In the genomic region with DNA sequence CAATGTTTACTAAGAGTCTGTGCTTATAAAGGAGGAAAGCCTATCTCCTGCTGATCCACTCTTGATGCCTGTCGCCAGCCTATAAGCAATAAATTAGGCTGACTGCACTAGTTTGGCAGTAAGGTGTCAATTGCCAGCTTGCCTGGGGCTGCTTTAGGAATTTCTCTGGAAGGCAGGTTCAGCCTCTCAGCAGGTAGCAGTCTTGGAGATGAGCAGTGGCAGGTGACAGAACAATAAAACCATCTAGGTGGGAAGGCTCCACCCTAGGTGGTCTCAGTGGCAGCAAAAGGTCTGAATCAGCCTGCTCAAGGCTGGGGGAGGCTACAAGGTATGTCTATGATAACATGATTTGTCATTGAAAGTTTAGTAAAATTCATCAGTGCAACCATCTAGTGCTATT, we compare ENCODE assay signal across 20 mouse cellular contexts. TPM values are rescaled to one million over a fixed set of nuclear protein-coding genes. Genes with fewer than 3 reads are reported as not detected.
DNase-seq lines count a peak whose midpoint lies in the region; ATAC-seq and TF ChIP-seq lines count a peak whose summit lies in the region.
"Had no signal": no experiment of that assay in that cellular context is flagged by ENCODE, and none has a peak within 500 bp of the region (broad histone marks: within the 10 kb centered on the region; RNA-seq: fewer than 3 reads in every experiment).

No protein-coding gene starts in this region.

- H3K4me2 ChIP-seq in liver, postnatal 0 days (ENCODE audit: low read depth, low read length): no peak overlapping the region
- H3K4me2 ChIP-seq: embryonic facial prominence, embryonic 13.5 days; forebrain, embryonic 12.5 days; heart, embryonic 13.5 days had no signal

- in situ Hi-C loops in ES-E14 (cut with MboI; ENCODE audit: low sequenced_read_pairs in 2 of 2, unreplicated experiment in 2 of 2): loop anchor here in 1 of 2 experiments (25.0 kb wide), 1 partner anchor 430 kb away; no protein-coding TSS in a partner anchor

- H3K27ac ChIP-seq in ES-Bruce4 (ENCODE audit: insufficient read depth, low read length) (peak overlapping the region; percentile 53), ES-E14 (ENCODE audit: insufficient read depth, low read depth, low read length, poor library complexity, severe bottlenecking) (peak overlapping the region; percentile 49; the same call in 1 of the 2 replicates)
- no peak overlapping the region for H3K27ac ChIP-seq in liver, postnatal 0 days (ENCODE audit: low read depth)
- no peak overlapping the region for H3K27ac ChIP-seq in kidney, adult 2 months (ENCODE audit: insufficient read depth, low read depth, low read length)
- H3K27ac ChIP-seq: embryonic facial prominence, embryonic 13.5 days; forebrain, embryonic 12.5 days; heart, embryonic 13.5 days had no signal

- DNase-seq in cerebellum, adult 9-10 months: peak; percentile 42
- DNase-seq in cerebellum, adult 11 months: no peak
- peak; percentile 80 for DNase-seq in ES-E14 (ENCODE audit: low read depth, low spot score)
- DNase-seq in brain, adult 2 months (ENCODE audit: low read depth, low spot score): peak; percentile 28
- no peak for DNase-seq in liver, postnatal 0 days
- DNase-seq in layer of hippocampus, postnatal 14 days (ENCODE audit: low spot score in 2 of 2): no peak
- no peak for DNase-seq in kidney, adult 2 months
- DNase-seq: adrenal gland, adult 8-10 months; adrenal gland, postnatal 36 days; gastrocnemius, postnatal 10 days; heart, postnatal 36 days had no signal

- H3K36me3 ChIP-seq in ES-Bruce4 (ENCODE audit: control insufficient read depth, insufficient read depth, low read length, poor library complexity, severe bottlenecking): no peaks in the 10 kb centered on the region
- no peaks in the 10 kb centered on the region for H3K36me3 ChIP-seq in ES-E14 (ENCODE audit: control insufficient read depth, insufficient read depth, low read length, poor library complexity, severe bottlenecking)
- no peaks in the 10 kb centered on the region for H3K36me3 ChIP-seq in liver, postnatal 0 days (replicated peaks; ENCODE audit: insufficient read depth, low read length)
- H3K36me3 ChIP-seq in kidney, adult 2 months (ENCODE audit: control insufficient read depth, insufficient read depth, low read length): no peaks in the 10 kb centered on the region

- H3K9me3 ChIP-seq in ES-Bruce4 (replicated peaks; ENCODE audit: control insufficient read depth, insufficient read depth, low read length, poor library complexity, severe bottlenecking) (no peaks in the 10 kb centered on the region), ES-E14 (ENCODE audit: control insufficient read depth, insufficient read depth, low read depth, low read length) (no peaks in the 10 kb centered on the region)
- H3K9me3 ChIP-seq in liver, postnatal 0 days (ENCODE audit: low read length): no peaks in the 10 kb centered on the region
- H3K9me3 ChIP-seq: embryonic facial prominence, embryonic 13.5 days; forebrain, embryonic 12.5 days; heart, embryonic 13.5 days had no signal

- H3K27me3 ChIP-seq in ES-Bruce4 (ENCODE audit: control insufficient read depth, insufficient read depth, low read length, poor library complexity, severe bottlenecking): no peaks in the 10 kb centered on the region
- H3K27me3 ChIP-seq in liver, postnatal 0 days (ENCODE audit: insufficient read depth, low read length): no peaks in the 10 kb centered on the region
- H3K27me3 ChIP-seq in kidney, adult 2 months (replicated peaks; ENCODE audit: control insufficient read depth, insufficient read depth, low read length): no peaks in the 10 kb centered on the region
- H3K27me3 ChIP-seq: CH12.LX; embryonic facial prominence, embryonic 13.5 days; forebrain, embryonic 12.5 days; heart, embryonic 13.5 days had no signal

- TF ChIP-seq EP300 in ES-Bruce4 (IDR thresholded peaks at IDR 0.05; ENCODE audit: insufficient read depth, low read depth, low read length): peak; percentile 92
- no peak for TF ChIP-seq EP300 in liver, postnatal 0 days (IDR thresholded peaks at IDR 0.05; ENCODE audit: low read depth)

- TF ChIP-seq POLR2A in ES-Bruce4 (IDR thresholded peaks at IDR 0.05; ENCODE audit: insufficient read depth, low read length): no peak
- no peak for TF ChIP-seq POLR2A in kidney, adult 2 months (IDR thresholded peaks at IDR 0.05; ENCODE audit: low read depth, low read length)

- H3K9ac ChIP-seq in ES-Bruce4 (ENCODE audit: low read depth, poor library complexity, severe bottlenecking): no peak overlapping the region
- no peak overlapping the region for H3K9ac ChIP-seq in ES-E14 (ENCODE audit: insufficient read depth, low read depth, low read length, poor library complexity, severe bottlenecking)
- no peak overlapping the region for H3K9ac ChIP-seq in liver, postnatal 0 days (replicated peaks)
- H3K9ac ChIP-seq: embryonic facial prominence, embryonic 13.5 days; forebrain, embryonic 12.5 days; heart, embryonic 13.5 days had no signal

- no peak for ATAC-seq in liver, postnatal 0 days
- ATAC-seq: forebrain, embryonic 16.5 days; hindbrain, embryonic 16.5 days; inflammation-experienced regulatory T-cells, adult 6 months; intestine, postnatal 0 days had no signal

- H3K4me3 ChIP-seq in ES-Bruce4 (ENCODE audit: low read depth, low read length) (no peak overlapping the region), ES-E14 (ENCODE audit: insufficient read depth in 1 of 2, low read depth in 1 of 2, low read length in 2 of 2, poor library complexity in 1 of 2, severe bottlenecking in 1 of 2) (no peak overlapping the region)
- H3K4me3 ChIP-seq in liver, postnatal 0 days (ENCODE audit: low read depth, low read length): no peak overlapping the region
- H3K4me3 ChIP-seq in kidney, adult 2 months (ENCODE audit: insufficient read depth, low read depth, low read length): no peak overlapping the region
- H3K4me3 ChIP-seq: embryonic facial prominence, embryonic 13.5 days; forebrain, embryonic 12.5 days; heart, embryonic 13.5 days had no signal

- H3K4me1 ChIP-seq in ES-Bruce4 (ENCODE audit: control insufficient read depth, insufficient read depth, low read length) (no peaks in the 10 kb centered on the region), ES-E14 (ENCODE audit: control insufficient read depth in 2 of 2, insufficient read depth in 2 of 2, low read length in 2 of 2, poor library complexity in 1 of 2) (peaks cover 6 to 16% of the 10 kb centered on the region in 2 experiments)
- H3K4me1 ChIP-seq in liver, postnatal 0 days (ENCODE audit: insufficient read depth): no peaks in the 10 kb centered on the region
- no peaks in the 10 kb centered on the region for H3K4me1 ChIP-seq in kidney, adult 2 months (ENCODE audit: control insufficient read depth, insufficient read depth, low read length)
- H3K4me1 ChIP-seq: forebrain, embryonic 12.5 days; heart, embryonic 13.5 days had no signal

- TF ChIP-seq CTCF in ES-Bruce4 (IDR thresholded peaks at IDR 0.05; ENCODE audit: low read depth, low read length): no peak
- no peak for TF ChIP-seq CTCF in liver, postnatal 0 days (IDR thresholded peaks at IDR 0.05; ENCODE audit: low read depth)
- TF ChIP-seq CTCF in kidney, adult 2 months (conservative IDR thresholded peaks at IDR 0.05; ENCODE audit: insufficient read depth, insufficient read length, low read depth, low read length): no peak

- 77% methylated on average over 1 of the region's 1 CpGs for WGBS in liver, postnatal 0 days (ENCODE audit: insufficient replicate concordance)
- 39% methylated on average over 1 of the region's 1 CpGs for WGBS in kidney, adult 2 months

TF ChIP-seq in ES-E14, 5 proteins besides CTCF, POLR2A, EP300 and RAD21:
- TF ChIP-seq CHD2 (IDR thresholded peaks at IDR 0.05; ENCODE audit: low read depth, low read length): no peak
- no peak for TF ChIP-seq HCFC1 (IDR thresholded peaks at IDR 0.05; ENCODE audit: borderline replicate concordance, insufficient read depth, low read length)
- no peak for TF ChIP-seq ZC3H11A (IDR thresholded peaks at IDR 0.05; ENCODE audit: borderline replicate concordance, low read depth, low read length)
- peak; percentile 36; the same call in 1 of the 2 replicates for TF ChIP-seq MAFK (IDR thresholded peaks at IDR 0.05; ENCODE audit: insufficient read depth, low read depth, low read length)

RNA-seq across cellular contexts. Expression of gene Abi2, which starts 23.1 kb away (rescaled TPM):
- 47.0 and 53.4 TPM in 2 replicates for polyA plus RNA-seq in ES-Bruce4 (2011; ENCODE audit: insufficient read depth, insufficient read length, low read depth, missing spikeins)
- 26.4 and 27.4 TPM in 2 replicates for total RNA-seq in ES-E14 (2012; rRNA removed)
- polyA plus RNA-seq in liver, postnatal 0 days (2015; fragmentation: Nextera tagmentation; extraction: Ambion mirVana): 2.0 and 2.6 TPM in 2 replicates
- 100 to 1,000 TPM; 361 to 368 TPM for total RNA-seq in layer of hippocampus, postnatal 14 days (2021)
- polyA plus RNA-seq in kidney, adult 2 months (2012; rRNA removed): 6.9 TPM in 2 replicates

Comparison
In these comparisons a context has a peak if more than half of its experiments do, and no peak if none do; other contexts are left out.
1. DNase-seq: peak in cerebellum, adult 9-10 months (single experiment), ES-E14 (single experiment) and brain, adult 2 months (single experiment); none in cerebellum, adult 11 months (single experiment), liver, postnatal 0 days (single experiment), layer of hippocampus, postnatal 14 days (0 of 2) and kidney, adult 2 months (single experiment).
2. H3K27ac ChIP-seq: peak in ES-Bruce4 (single experiment) and ES-E14 (single experiment); none in liver, postnatal 0 days (single experiment) and kidney, adult 2 months (single experiment).